Mouse (Mus musculus): ENCODE data around the gene Vapb.

Vapb gene

DNA sequence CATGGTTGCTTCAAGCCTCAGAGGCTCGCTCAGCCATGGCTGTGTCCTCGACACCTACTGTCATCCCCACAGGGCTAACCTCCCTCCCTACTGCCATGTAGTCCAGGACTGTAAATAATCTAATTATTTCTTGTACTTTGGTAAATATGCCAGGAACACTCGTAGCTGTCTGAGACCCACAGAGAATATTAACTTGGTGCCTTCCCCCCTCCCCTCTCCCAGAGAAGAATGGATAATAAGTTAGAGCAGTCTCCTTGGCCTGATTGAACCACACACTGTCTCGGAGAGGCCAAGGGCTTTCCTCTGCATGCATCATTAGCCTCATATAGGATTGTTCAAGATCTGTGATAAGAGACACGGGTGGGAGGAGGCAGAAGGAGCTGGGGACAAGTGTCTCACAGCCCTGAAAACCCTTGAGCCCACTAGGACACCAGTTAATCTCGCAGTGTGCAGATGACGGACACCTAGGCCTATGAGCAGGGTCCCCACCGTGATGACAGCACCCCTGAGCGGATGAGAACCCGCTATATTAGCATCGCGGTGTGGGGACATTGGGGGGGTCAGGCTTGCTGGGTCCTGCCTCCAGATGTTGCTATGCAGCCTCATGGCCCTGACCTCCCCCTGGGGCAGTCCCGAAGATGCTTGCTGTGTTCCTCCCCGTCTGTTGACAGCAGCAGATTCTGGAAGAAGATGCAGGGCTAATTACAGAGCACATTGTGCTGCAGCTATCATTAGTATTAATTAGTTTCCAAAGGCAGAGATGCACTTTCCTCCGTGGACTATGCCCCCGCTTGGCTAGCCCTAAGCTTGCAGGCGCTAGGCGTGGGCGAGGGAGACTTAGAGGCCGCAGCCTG is 54.8 kb downstream of the Vapb start:
- DNase-seq (ENCODE audit: low read depth, low spot score): peak; percentile 16

GRCm38 (mm10) chr2:173794018-173794417 is 56.7 kb downstream of the Vapb start:
- DNase-seq (ENCODE audit: low read depth, low spot score): no peak

DNA sequence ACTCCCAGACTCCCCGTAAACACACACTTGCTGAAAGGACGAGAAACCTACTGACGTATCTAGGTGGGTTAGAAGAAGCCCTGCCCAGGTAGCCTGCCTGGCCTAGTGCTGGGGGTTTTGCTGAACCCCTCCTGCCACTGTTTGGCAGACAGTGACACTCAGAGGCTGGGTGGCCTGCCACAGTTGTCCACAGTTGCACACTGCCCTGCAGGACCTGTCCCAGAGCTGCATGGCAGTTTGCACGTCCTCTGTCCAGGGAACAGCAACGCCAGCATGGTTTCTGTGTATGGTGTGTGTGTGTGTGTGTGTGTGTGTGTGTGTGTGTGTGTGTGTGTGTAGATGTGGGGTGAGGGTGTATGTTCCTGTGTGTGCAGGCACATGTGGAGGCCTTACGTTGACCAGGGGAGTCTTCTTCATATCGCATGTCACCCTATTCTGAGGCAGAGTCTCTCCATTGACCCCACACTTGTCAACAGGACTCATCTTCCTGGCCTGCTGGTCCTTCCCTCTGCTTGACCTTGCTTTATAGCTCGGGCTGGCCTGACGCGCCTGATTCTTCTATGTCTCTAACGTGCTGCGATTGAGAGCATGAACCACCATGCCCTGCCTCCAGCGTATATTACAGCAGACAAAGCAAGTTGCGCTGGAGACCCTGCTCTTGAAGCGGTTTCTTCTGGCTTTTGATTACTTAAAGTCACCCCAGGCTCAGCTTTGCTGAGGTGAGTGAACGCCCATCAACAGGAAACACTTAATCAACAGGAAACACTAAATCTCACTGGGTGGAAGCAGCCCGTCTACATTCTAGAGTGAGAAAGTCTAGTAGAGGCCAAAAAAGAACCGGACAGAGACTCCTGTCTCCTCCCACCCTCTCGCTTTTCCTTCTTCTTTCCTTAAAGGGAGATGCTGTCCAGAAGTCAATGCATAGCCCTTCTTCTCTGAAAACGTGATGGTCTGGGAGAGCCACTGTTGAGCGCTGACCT is 57.5 kb downstream of the Vapb start:
- DNase-seq (ENCODE audit: low read depth, low spot score): no peak

DNA sequence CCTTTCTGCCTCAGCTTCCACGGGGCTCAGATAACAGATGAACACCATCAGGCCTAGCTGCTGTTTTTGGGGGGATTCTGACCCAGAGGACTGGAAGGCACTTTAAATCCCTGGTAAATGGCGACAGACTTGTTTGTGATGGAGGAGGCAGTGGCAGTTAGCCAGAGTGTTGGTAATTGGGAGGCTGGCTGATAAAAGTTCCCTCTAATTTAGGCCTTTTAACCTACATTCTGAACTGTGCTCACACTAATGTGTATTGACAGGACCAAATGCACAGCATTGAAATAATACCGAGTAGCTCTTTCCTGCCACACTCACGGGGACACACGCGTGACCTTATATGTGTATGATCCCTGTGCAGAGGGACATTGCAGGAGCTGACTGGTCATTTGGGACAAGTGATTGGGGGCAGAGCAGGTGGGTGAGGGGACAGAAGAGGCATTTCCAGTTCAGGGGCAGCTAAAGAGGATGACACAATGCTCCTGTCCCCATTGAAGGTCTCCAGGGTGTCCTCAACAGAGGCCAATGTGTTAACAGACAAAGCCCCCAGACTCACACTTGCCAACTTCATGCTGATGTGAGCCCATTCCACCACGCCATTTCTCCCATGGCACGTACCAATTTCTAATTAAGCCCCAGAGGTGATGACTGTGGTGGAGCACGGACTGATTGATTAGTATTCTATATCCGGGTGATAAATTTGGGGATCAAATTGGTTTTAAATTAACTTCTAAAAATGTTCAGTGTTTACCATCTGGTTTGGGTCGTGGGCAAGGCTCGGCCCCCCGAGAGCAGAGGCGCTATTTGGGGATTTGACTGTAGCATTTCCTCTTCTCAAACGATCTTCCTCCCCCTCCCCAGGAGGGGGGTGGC is 58.7 kb downstream of the Vapb start:
- DNase-seq (ENCODE audit: low read depth, low spot score): no peak

DNA sequence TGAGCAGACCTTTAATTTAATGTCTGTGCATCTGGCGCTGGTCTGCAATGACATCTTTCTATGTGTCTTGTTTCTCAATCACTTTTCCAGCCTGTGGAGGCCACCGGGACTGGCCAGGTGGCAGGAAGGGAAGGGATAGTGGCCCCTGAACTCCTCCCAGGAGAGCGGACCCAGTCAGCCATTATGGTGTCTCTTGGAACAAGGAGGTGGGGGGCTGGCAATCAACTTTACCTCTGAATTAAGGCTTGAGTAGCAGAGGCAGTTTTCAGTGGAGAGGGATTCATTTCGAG is 59.3 kb downstream of the Vapb start:
- no peak for DNase-seq (ENCODE audit: low read depth, low spot score)

DNA sequence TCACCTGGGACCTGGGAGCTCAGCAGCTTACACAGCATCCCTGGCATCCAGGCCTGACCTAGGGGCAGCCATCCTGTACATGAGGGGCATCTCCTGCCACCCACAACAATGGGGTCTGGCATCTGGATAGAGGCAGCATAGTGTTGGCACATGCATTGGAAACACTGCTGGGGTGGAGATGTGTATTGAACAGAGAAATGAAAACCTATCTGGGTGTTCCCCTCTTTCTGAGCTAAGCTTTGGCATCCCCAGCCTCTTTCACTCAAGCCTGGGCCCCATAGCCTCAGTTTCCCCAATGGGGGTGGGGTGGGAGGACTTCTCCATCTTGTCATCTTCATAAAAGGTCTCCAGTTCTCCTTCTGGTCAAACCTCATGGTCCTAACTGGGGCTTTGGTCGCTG is 62.2 kb downstream of the Vapb start:
- no peak for DNase-seq (ENCODE audit: low read depth, low spot score)

GRCm38 (mm10) chr2:173800566-173800965 is 63.3 kb downstream of the Vapb start:
- no peak for DNase-seq (ENCODE audit: low read depth, low spot score)

- DNase-seq (ENCODE audit: low read depth, low spot score): no peak
Measured at GRCm38 (mm10) chr2:173801405-173801876, 64.1 kb downstream of the Vapb start.

GRCm38 (mm10) chr2:173802176-173802575 is 64.9 kb downstream of the Vapb start:
- DNase-seq (ENCODE audit: low read depth, low spot score): no peak

- no peak for DNase-seq (ENCODE audit: low read depth, low spot score)
Measured at GRCm38 (mm10) chr2:173802956-173803355, 65.6 kb downstream of the Vapb start.

- no peak for DNase-seq (ENCODE audit: low read depth, low spot score)
Measured at GRCm38 (mm10) chr2:173803827-173804226, 66.5 kb downstream of the Vapb start.

DNA sequence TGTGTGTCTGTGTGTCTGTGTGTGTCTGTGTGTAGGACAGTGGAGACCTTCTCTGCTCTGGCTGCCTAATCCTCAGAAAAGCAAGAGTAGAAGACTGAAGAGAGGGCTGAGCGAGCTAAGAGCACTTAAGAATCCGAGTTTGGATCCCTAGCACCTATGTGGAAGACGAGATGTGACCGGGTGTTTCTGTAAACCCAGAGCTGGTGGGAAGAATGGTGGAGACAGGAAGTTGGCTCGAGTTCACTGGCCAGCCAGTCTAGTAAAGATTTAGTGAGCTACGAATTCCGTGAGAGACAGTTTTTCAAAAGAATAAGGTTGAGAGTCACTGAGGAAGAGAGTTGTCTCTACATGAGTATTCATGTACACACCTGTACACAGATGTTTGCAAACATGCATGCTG is 69.3 kb downstream of the Vapb start:
- DNase-seq (ENCODE audit: low read depth, low spot score): no peak

DNA sequence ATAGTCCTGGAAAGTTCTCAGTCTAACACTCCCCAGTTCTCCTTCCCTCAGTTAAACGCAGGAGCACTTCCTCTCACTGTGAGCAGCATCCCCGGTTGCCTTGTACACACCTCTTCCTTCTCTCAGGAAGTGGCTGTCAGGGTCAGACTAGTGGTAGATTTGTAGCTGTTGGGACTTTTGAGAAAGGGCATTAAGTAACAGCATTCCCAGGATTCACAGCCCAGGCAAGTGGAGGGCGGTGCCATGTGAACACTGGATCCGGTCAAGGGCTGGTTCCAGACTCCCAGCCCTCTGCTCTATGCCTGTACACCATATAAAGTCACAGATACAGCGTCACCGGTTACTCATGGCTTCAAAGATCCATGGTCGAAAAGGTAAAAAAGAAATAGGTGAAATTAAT is 71.6 kb downstream of the Vapb start:
- DNase-seq (ENCODE audit: low read depth, low spot score): no peak

GRCm38 (mm10) chr2:173810036-173810850 is 72.9 kb downstream of the Vapb start:
- DNase-seq (ENCODE audit: low read depth, low spot score): no peak

- no peak for DNase-seq (ENCODE audit: low read depth, low spot score)
Measured at GRCm38 (mm10) chr2:173810851-173811130, 73.5 kb downstream of the Vapb start.

- no peak for DNase-seq (ENCODE audit: low read depth, low spot score)
Measured at GRCm38 (mm10) chr2:173811850-173812249, 74.5 kb downstream of the Vapb start.

GRCm38 (mm10) chr2:173813071-173813470 is 75.8 kb downstream of the Vapb start:
- DNase-seq (ENCODE audit: low read depth, low spot score): no peak

DNA sequence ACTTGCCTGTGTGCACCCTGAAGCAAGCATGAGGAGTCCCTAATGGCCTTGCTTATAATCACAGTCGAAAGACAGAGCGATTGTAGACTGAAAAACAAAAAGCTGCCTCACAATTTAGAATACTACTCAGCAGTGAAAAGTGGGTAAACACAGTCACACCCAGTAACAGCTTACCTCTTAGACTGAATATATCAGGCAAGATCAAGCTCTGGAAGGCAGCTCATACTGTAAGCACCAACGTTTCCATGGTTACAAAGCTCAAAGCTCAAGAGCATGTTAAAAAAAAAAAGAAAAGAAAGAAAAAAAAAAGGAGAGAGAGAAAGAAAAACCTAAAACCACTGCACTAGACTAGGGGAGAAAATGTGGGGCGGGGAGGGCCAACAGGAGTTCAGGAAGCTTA is 89.0 kb downstream of the Vapb start:
- peak; percentile 9 for DNase-seq (ENCODE audit: low read depth, low spot score)

DNA sequence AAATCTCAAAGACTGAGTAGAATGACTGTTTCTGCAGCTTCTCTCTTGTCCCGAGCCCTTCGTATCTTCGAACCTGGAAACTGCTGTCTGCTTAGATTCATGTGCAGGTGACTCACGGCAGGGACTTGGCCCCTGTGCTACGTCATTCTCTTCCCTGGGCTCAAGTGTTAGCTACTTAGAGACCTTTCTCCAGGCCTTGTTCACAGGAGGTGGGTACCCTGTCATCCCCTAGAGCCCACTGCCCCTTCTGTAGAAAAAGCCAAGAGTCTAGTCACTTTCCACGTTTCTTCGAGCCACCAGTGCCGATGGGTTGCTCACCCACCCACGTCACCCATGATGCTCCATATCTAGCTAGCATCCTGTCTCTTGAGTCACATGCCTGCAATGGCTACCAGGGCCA is 89.9 kb downstream of the Vapb start:
- DNase-seq (ENCODE audit: low read depth, low spot score): no peak

GRCm38 (mm10) chr2:173828134-173828533 is 90.8 kb downstream of the Vapb start:
- DNase-seq (ENCODE audit: low read depth, low spot score): no peak
